Mouse (Mus musculus) heart, postnatal 0 days (tissue): ENCODE results near the gene Nup214. TPM values are rescaled to one million over a fixed set of nuclear protein-coding genes. Genes with fewer than 3 reads are reported as not detected.

Experiments
- ATAC-seq: fragments of 200-750 bp; cut with Nextera tagmentation; 2 replicates; pipeline ENCODE4 v1.8.0; 2017; ENCODE audit warnings: low read depth, moderate number of reproducible peaks, moderate library complexity; ENCODE audit not compliant: insufficient read depth
- DNase-seq: peaks from one replicate; pipeline ENCODE4 v3.0.0-alpha.2; 2016; ENCODE audit warnings: low spot score
- H3K27ac ChIP-seq: fragments of 300-500 bp; sonication (generic); 2 replicates; pipeline ENCODE4 v1.5.1; 2014; ENCODE audit warnings: low read depth, mild to moderate bottlenecking
- H3K27me3 ChIP-seq: fragments of 300-500 bp; sonication (generic); 2 replicates; pipeline ENCODE4 v1.6.1; 2014; ENCODE audit warnings: low read length, mixed read lengths; ENCODE audit not compliant: control insufficient read depth, insufficient read depth
- H3K36me3 ChIP-seq: fragments of 300-500 bp; sonication (generic); replicated peaks from 2 replicates; pipeline ENCODE4 v1.6.1; 2014; ENCODE audit warnings: low read length, mixed read lengths; ENCODE audit not compliant: control insufficient read depth, insufficient read depth
- H3K4me1 ChIP-seq: fragments of 300-500 bp; sonication (generic); 2 replicates; pipeline ENCODE4 v1.6.1; 2014; ENCODE audit warnings: antibody characterized with exemption; ENCODE audit not compliant: control insufficient read depth, insufficient read depth
- H3K4me2 ChIP-seq: fragments of 300-500 bp; sonication (generic); 2 replicates; pipeline ENCODE4 v1.6.1; 2014; ENCODE audit warnings: low read depth, mild to moderate bottlenecking, low read length, moderate library complexity
- H3K4me3 ChIP-seq: fragments of 300-500 bp; sonication (generic); 2 replicates; pipeline ENCODE4 v1.5.1; 2014; ENCODE audit warnings: low read depth, low read length
- H3K9ac ChIP-seq: fragments of 300-500 bp; sonication (generic); replicated peaks from 2 replicates; pipeline ENCODE4 v1.6.1; 2014; ENCODE audit warnings: low read depth, low read length, mixed read lengths
- H3K9me3 ChIP-seq: fragments of 300-500 bp; sonication (generic); replicated peaks from 2 replicates; pipeline ENCODE4 v1.6.1; 2016; ENCODE audit warnings: low read length; ENCODE audit not compliant: control insufficient read depth
- CTCF ChIP-seq: IDR thresholded peaks from 2 replicates; pipeline ENCODE4 v1.5.1; 2016; ENCODE audit warnings: antibody characterized with exemption, control low read depth, low read depth
- EP300 ChIP-seq: IDR thresholded peaks from 2 replicates; pipeline ENCODE4 v1.6.1; 2016; ENCODE audit warnings: antibody characterized with exemption, low read depth
- WGBS: fragments of 180-500 bp; shearing (Covaris S2); extraction: QIAGEN DNeasy Blood & Tissue Kit; methylation state at CpG from one replicate; pipeline ENCODE4 v1.1.7; 2014; 5-methylcytosine and 5-hydroxymethylcytosine counted together
- polyA plus RNA-seq: library from polyadenylated mRNA; unstranded; fragments of >200 nt; fragmentation: Nextera tagmentation; extraction: Ambion mirVana; gene quantifications from 2 replicates; pipeline ENCODE4 v1.2.1, GENCODE M21; 2015
- total RNA-seq: library from RNA; depleted of rRNA; stranded (reverse); fragments of >200 nt; gene quantifications from 2 replicates; pipeline ENCODE4 v1.2.3, GENCODE M21; 2014; ENCODE audit warnings: low replicate concordance

The Nup214 gene
- total and polyA plus RNA-seq, 2 experiments from 2014 or later, result 17.3 to 35.7 TPM

DNA sequence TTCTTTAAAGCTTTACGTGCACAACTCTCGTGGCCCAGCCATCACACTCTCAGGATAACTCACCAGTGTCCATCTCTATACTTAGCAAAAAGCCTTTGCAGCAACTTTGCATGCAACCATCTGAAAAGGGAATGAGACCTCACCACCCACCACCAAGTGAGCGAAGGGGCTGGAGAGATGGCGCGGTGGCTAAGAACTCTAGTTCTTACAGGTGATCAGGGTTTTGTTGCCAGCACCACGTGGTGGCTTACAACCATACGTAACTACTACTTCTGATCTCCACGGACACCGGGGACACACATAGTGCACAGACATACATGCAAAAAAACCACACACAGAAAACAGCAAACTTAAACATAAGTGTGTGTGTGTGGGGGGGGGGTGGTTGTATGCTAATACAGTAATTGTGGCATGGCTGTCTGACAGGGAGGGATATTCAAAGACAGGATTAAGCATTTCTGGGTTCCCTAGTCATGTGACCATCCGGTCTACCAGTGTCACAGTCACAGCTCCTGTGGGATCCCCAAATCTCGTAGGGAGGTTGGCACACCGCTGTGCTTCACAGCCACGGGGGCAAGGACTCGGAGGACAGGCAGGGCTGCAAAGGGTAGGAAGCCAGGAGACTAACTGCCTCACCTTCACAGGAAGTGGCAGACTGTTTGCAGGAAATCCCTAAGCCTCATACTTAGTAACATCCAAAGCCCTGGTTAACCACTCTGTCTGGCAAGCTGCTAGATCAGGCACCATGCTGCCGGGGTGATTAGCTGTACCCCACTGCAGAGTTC is 88.6 kb downstream of the Nup214 start:
- DNase-seq (no peak), ATAC-seq (no peak)
- Histone ChIP-seq H3K9ac (no peak overlapping the region; the same call in 1 of the 2 replicates), H3K4me1 (peaks cover 58% of the 10 kb centered on the region), H3K27ac (peak overlapping the region; percentile 94), H3K27me3 (no peaks in the 10 kb centered on the region), H3K9me3 (no peaks in the 10 kb centered on the region), H3K4me2 (no peak overlapping the region), H3K36me3 (peaks cover 11% of the 10 kb centered on the region), H3K4me3 (no peak overlapping the region)
- WGBS, result 72% methylated on average over 15 of the region's 15 CpGs
- no peak for TF ChIP-seq CTCF
- no peak for TF ChIP-seq EP300

DNA sequence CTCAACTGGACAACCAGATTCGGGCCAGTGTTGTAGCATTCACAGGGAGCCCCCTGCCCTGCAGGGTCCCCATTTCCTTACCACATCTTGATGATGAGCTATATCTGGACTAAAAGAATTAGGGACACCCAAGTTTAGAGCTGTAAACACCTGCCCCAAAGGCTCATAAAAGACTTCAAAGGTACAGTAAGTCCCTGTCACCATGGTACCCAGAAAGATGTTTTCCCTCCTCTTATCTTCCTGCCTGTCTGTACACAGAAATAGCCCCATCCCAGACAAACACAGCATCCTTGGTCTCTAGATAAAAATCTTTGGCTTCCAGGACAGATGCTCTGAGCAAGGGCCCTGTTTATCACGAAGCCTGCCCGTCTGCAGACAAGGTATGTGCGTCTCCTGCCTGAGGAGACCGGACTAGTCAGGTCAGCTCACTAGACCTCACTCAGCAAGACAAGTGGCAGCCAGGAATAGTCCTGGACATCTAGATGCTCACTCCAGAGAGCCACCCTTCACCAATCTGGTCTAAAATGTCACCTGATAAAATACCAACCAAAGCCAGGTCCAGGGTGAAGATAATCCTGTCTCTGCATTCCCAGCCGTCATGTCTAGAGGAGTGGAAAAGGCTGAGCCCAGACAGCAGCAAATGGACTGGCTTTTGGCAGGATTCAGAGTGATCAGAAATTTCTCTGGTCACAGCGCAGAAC is 89.4 kb downstream of the Nup214 start:
- no peak for DNase-seq
- WGBS, result 28% methylated on average over 7 of the region's 7 CpGs
- H3K4me1 ChIP-seq, result peaks cover 59% of the 10 kb centered on the region
- no peak overlapping the region for H3K4me3 ChIP-seq
- no peaks in the 10 kb centered on the region for H3K27me3 ChIP-seq
- TF ChIP-seq CTCF (0 out of 2 replicates have a peak, but pooled peaks have one; percentile 2), EP300 (no peak; the same call in 1 of the 2 replicates)
- H3K4me2 ChIP-seq, result peak overlapping the region; percentile 36; the same call in 1 of the 2 replicates
- no peaks in the 10 kb centered on the region for H3K9me3 ChIP-seq
- peak overlapping the region; percentile 94 for H3K27ac ChIP-seq
- peaks cover 19% of the 10 kb centered on the region for H3K36me3 ChIP-seq
- peak; percentile 48 for ATAC-seq
- peak overlapping the region; percentile 39 for H3K9ac ChIP-seq

DNA sequence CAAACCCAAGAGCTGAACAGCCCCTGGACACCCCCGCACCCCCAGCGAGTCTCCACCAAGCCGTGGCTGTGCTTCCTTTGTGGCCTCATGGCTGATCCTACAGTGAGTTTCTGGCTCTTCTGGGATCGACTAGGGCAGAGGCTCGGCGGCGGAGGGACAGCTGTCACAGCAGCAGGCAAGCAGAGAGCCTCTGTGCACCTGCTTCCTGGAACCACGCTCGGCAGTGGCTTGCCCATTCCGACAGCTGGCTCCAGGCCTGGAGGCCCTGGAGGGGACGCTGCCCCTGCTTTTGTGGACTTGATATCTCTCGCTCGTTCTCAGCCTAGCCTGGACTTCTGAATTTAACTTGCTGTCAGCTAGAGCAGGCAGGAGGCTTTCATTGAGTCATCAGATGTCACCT is 90.7 kb downstream of the Nup214 start:
- Histone ChIP-seq H3K4me1 (peaks cover 59% of the 10 kb centered on the region), H3K9ac (peak overlapping the region; percentile 39)

DNA sequence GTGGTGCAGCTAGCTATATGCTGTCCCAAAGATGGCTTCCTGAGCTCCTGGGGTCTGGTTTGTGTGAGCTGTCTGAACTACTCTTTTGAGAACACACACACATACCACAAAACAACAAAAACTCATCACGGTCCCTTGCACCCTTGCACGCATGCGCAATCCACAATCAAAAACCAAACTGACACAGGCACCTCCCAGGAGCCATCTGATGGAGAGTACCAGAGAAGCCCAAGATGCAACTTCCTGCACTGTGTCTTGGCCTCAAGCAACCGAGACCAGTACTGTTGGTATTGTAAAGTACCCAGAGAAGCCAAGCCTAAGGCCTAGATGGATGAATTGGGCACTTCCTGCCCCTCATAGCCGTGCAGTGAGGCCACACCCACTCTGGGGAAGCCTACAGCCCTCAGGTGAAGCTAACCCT is 91.1 kb downstream of the Nup214 start:
- peak overlapping the region; percentile 39; the same call in 1 of the 2 replicates for H3K9ac ChIP-seq
- H3K27ac ChIP-seq, result peak overlapping the region; percentile 94
- ATAC-seq (no peak), DNase-seq (no peak)
- TF ChIP-seq CTCF (no peak), EP300 (no peak)
- H3K4me1 ChIP-seq, result peaks cover 59% of the 10 kb centered on the region
- peaks cover 28% of the 10 kb centered on the region for H3K36me3 ChIP-seq
- WGBS, result 37% methylated on average over 5 of the region's 5 CpGs
- no peak overlapping the region for H3K4me2 ChIP-seq
- H3K9me3 ChIP-seq, result no peaks in the 10 kb centered on the region
- no peak overlapping the region for H3K4me3 ChIP-seq
- H3K27me3 ChIP-seq, result no peaks in the 10 kb centered on the region

More for the DNA sequence above, 90.7 kb downstream of the Nup214 start:
- H3K27ac ChIP-seq, result peak overlapping the region; percentile 94
- H3K9me3 ChIP-seq, result no peaks in the 10 kb centered on the region
- WGBS, result 21% methylated on average over 13 of the region's 13 CpGs
- H3K27me3 ChIP-seq, result no peaks in the 10 kb centered on the region
- H3K4me2 ChIP-seq, result peak overlapping the region; percentile 36; the same call in 1 of the 2 replicates
- peak; percentile 25 for ATAC-seq
- no peak for DNase-seq
- peak; percentile 4; the same call in 1 of the 2 replicates for TF ChIP-seq CTCF
- TF ChIP-seq EP300, result no peak
- H3K4me3 ChIP-seq, result no peak overlapping the region; the same call in 1 of the 2 replicates
- peaks cover 28% of the 10 kb centered on the region for H3K36me3 ChIP-seq

DNA sequence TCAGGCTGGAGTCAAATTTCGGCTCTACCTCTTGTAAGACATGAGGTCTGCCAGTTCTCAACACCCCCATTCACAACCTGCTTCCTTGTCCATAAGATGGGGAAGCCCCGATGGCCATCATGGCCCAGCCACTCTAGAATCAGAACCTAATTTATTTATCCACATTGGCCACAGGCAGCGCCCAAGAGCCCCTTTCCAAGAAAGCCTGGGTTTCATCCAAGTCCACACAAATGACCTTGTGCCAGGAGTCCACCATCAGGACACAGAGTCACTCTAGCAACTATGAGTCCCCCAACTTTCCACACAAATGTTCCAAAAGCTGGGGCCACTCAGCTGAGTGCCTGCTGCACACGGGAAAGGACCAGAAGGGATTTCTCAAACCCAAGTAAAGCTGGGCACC is 91.8 kb downstream of the Nup214 start:
- DNase-seq, result peak; percentile 76

More for the DNA sequence above, 91.8 kb downstream of the Nup214 start:
- ATAC-seq, result peak; percentile 32; the same call in 1 of the 2 replicates
- Histone ChIP-seq H3K9me3 (no peaks in the 10 kb centered on the region), H3K36me3 (peaks cover 28% of the 10 kb centered on the region), H3K4me1 (peaks cover 54% of the 10 kb centered on the region), H3K9ac (no peak overlapping the region), H3K27ac (peak overlapping the region; percentile 94), H3K4me2 (no peak overlapping the region), H3K4me3 (no peak overlapping the region), H3K27me3 (no peaks in the 10 kb centered on the region)
- TF ChIP-seq CTCF, result peak; percentile 43
- no peak for TF ChIP-seq EP300
- 55% methylated on average over 4 of the region's 4 CpGs for WGBS
